Mouse (Mus musculus) layer of hippocampus, postnatal 14 days (tissue): ENCODE results near the gene Mgat4c. TPM values are rescaled to one million over a fixed set of nuclear protein-coding genes. Genes with fewer than 3 reads are reported as not detected.

Source experiments
- DNase-seq, 2 experiments: peaks; one replicate each; pipeline ENCODE4 v3.0.0; 2021 to 2022; ENCODE audit warnings: low spot score in 2 of 2, mixed read lengths in 1 of 2
- long read RNA-seq, 2 experiments: library from polyadenylated mRNA; stranded (forward); transcript quantifications; one replicate each; pipeline ENCODE4 v2.0.0; 2021
- total RNA-seq, 2 experiments: library from RNA; stranded (reverse); gene quantifications; 2 replicates each; pipeline ENCODE4 v1.2.3; 2021

Gene Mgat4c
- total RNA-seq = 10 to 100 TPM; 30.8 to 38.3 TPM
- long read RNA-seq, experiment 1, partial matches to known transcripts = 1 of 3 reads
- long read RNA-seq, experiment 1, other reads (novel, unspliced or antisense) = 2 of 3 reads
- long read RNA-seq, experiment 2, partial matches to known transcripts = 2 of 7 reads
- long read RNA-seq, experiment 2, other reads (novel, unspliced or antisense) = 5 of 7 reads

GRCm38 (mm10) chr10:101681437-101681912 is at the start of gene Mgat4c:
Gene Mgat4c (plus strand): TSS chr10:101681487.
- peak; percentile 43 to 75 for DNase-seq

- DNase-seq = no peak
Observed at GRCm38 (mm10) chr10:101635266-101635665, 46.0 kb upstream of the Mgat4c start.

- DNase-seq = peak in 1 of 2 experiments; percentile 20
Observed at GRCm38 (mm10) chr10:101641048-101641447, 40.2 kb upstream of the Mgat4c start.

- no peak for DNase-seq
Observed at GRCm38 (mm10) chr10:101681914-101682313, 627 bp downstream of the Mgat4c start.

- no peak for DNase-seq
Observed at GRCm38 (mm10) chr10:101761828-101762227, 80.5 kb downstream of the Mgat4c start.

- DNase-seq = no peak
Observed at GRCm38 (mm10) chr10:101770688-101771087, 89.4 kb downstream of the Mgat4c start.

- no peak for DNase-seq
Observed at GRCm38 (mm10) chr10:101771157-101771556, 89.9 kb downstream of the Mgat4c start.

- no peak for DNase-seq
Observed at GRCm38 (mm10) chr10:101783161-101783744, 102.0 kb downstream of the Mgat4c start.

- DNase-seq = no peak
Observed at GRCm38 (mm10) chr10:101795507-101795906, 114.2 kb downstream of the Mgat4c start.

GRCm38 (mm10) chr10:101798831-101799474 is 117.7 kb downstream of the Mgat4c start:
- DNase-seq = no peak

GRCm38 (mm10) chr10:101808768-101809167 is 127.5 kb downstream of the Mgat4c start:
- no peak for DNase-seq

GRCm38 (mm10) chr10:101816902-101817301 is 135.6 kb downstream of the Mgat4c start:
- DNase-seq = peak in 1 of 2 experiments; percentile 26

GRCm38 (mm10) chr10:101827944-101828343 is 146.7 kb downstream of the Mgat4c start:
- no peak for DNase-seq

GRCm38 (mm10) chr10:101856115-101856514 is 174.8 kb downstream of the Mgat4c start:
- DNase-seq = no peak

GRCm38 (mm10) chr10:101889866-101890265 is 208.6 kb downstream of the Mgat4c start:
- no peak for DNase-seq

- DNase-seq = no peak
Observed at GRCm38 (mm10) chr10:101917328-101917814, 236.1 kb downstream of the Mgat4c start.

- peak in 1 of 2 experiments; percentile 1 for DNase-seq
Observed at GRCm38 (mm10) chr10:101997612-101998011, 316.3 kb downstream of the Mgat4c start.

GRCm38 (mm10) chr10:102042513-102042912 is 361.2 kb downstream of the Mgat4c start:
- DNase-seq = no peak

- DNase-seq = no peak
Observed at GRCm38 (mm10) chr10:102056218-102056617, 374.9 kb downstream of the Mgat4c start.

- DNase-seq = no peak
Observed at GRCm38 (mm10) chr10:102056975-102057565, 375.8 kb downstream of the Mgat4c start.

- DNase-seq = no peak
Observed at GRCm38 (mm10) chr10:102074541-102075398, 393.5 kb downstream of the Mgat4c start.
